Mouse (Mus musculus) urinary bladder, postnatal 10 days (tissue): Measurements from ENCODE around the gene Rnf169.
"Not testable (repeated sequence)": the region's sequence is repeated elsewhere in the genome, so short reads cannot be mapped to it uniquely, and the experiment has no call there.

Experiments
- DNase-seq: peaks from one replicate; pipeline ENCODE4 v3.0.0; 2022; ENCODE audit warnings: low spot score

Gene Rnf169

GRCm38 (mm10) chr7:99979546-99980131, 609 bp downstream of the Rnf169 start:
- no peak for DNase-seq

- no peak for DNase-seq
Measured at GRCm38 (mm10) chr7:99979081-99979480, 1.2 kb downstream of the Rnf169 start.

GRCm38 (mm10) chr7:99978041-99978440, 2.2 kb downstream of the Rnf169 start:
- no peak for DNase-seq

- no peak for DNase-seq
Measured at GRCm38 (mm10) chr7:99975819-99976575, 4.3 kb downstream of the Rnf169 start.

GRCm38 (mm10) chr7:99974208-99974970, 5.9 kb downstream of the Rnf169 start:
- DNase-seq: no peak

- DNase-seq: not testable (repeated sequence)
Measured at GRCm38 (mm10) chr7:99972912-99973311, 7.3 kb downstream of the Rnf169 start.

GRCm38 (mm10) chr7:99971926-99972325, 8.3 kb downstream of the Rnf169 start:
- DNase-seq: no peak

GRCm38 (mm10) chr7:99969151-99969550, 11.1 kb downstream of the Rnf169 start:
- no peak for DNase-seq

- DNase-seq: no peak
Measured at GRCm38 (mm10) chr7:99966011-99966721, 14.1 kb downstream of the Rnf169 start.

GRCm38 (mm10) chr7:99965020-99965841, 15.0 kb downstream of the Rnf169 start:
- no peak for DNase-seq

- no peak for DNase-seq
Measured at GRCm38 (mm10) chr7:99963237-99963860, 16.9 kb downstream of the Rnf169 start.

- no peak for DNase-seq
Measured at GRCm38 (mm10) chr7:99962536-99963236, 17.6 kb downstream of the Rnf169 start.

GRCm38 (mm10) chr7:99961518-99961917, 18.7 kb downstream of the Rnf169 start:
- DNase-seq: no peak

- not testable (repeated sequence) for DNase-seq
Measured at GRCm38 (mm10) chr7:99960571-99960970, 19.7 kb downstream of the Rnf169 start.

GRCm38 (mm10) chr7:99957226-99957965, 22.9 kb downstream of the Rnf169 start:
- no peak for DNase-seq

- DNase-seq: no peak
Measured at GRCm38 (mm10) chr7:99956095-99956494, 24.2 kb downstream of the Rnf169 start.

GRCm38 (mm10) chr7:99954212-99954611, 26.0 kb downstream of the Rnf169 start:
- no peak for DNase-seq

- no peak for DNase-seq
Measured at GRCm38 (mm10) chr7:99953442-99954098, 26.7 kb downstream of the Rnf169 start.

- no peak for DNase-seq
Measured at GRCm38 (mm10) chr7:99947329-99947728, 32.9 kb downstream of the Rnf169 start.
